Mouse (Mus musculus) forebrain, postnatal 0 days (tissue): ENCODE results near the gene Six5. TPM values are rescaled to one million over a fixed set of nuclear protein-coding genes. Genes with fewer than 3 reads are reported as not detected.

Experiments
- ATAC-seq: fragments of 200-750 bp; cut with Nextera tagmentation; 2 replicates; pipeline ENCODE4 v1.8.0; 2017; ENCODE audit warnings: mild to moderate bottlenecking, moderate library complexity
- DNase-seq: peaks from one replicate; pipeline ENCODE4 v3.0.0-alpha.2; 2015
- H3K27ac ChIP-seq: fragments of 300-500 bp; sonication (generic); 2 replicates; pipeline ENCODE4 v1.5.1; 2014; ENCODE audit warnings: low read depth, mild to moderate bottlenecking, antibody characterized with exemption, low read length, moderate library complexity, mixed read lengths
- H3K27me3 ChIP-seq: fragments of 300-500 bp; sonication (generic); 2 replicates; pipeline ENCODE4 v1.6.1; 2014; ENCODE audit warnings: mild to moderate bottlenecking, low read length, mixed read lengths; ENCODE audit not compliant: insufficient read depth
- H3K36me3 ChIP-seq: fragments of 300-500 bp; sonication (generic); 2 replicates; pipeline ENCODE4 v1.6.1; 2014; ENCODE audit warnings: mild to moderate bottlenecking, moderate library complexity; ENCODE audit not compliant: insufficient read depth
- H3K4me1 ChIP-seq: fragments of 300-500 bp; sonication (generic); 2 replicates; pipeline ENCODE4 v1.6.1; 2014; ENCODE audit warnings: antibody characterized with exemption; ENCODE audit not compliant: insufficient read depth
- H3K4me2 ChIP-seq: fragments of 300-500 bp; sonication (generic); 2 replicates; pipeline ENCODE4 v1.6.1; 2014; ENCODE audit warnings: low read depth, mild to moderate bottlenecking, moderate library complexity
- H3K4me3 ChIP-seq: fragments of 300-500 bp; sonication (generic); 2 replicates; pipeline ENCODE4 v1.5.1; 2014; ENCODE audit warnings: low read depth, low read length, mixed read lengths
- H3K9ac ChIP-seq: fragments of 300-500 bp; sonication (generic); 2 replicates; pipeline ENCODE4 v1.6.1; 2014; ENCODE audit warnings: mild to moderate bottlenecking
- H3K9me3 ChIP-seq: fragments of 300-500 bp; sonication (generic); 2 replicates; pipeline ENCODE4 v1.6.1; 2016; ENCODE audit warnings: low read length
- CTCF ChIP-seq: sonication (generic); IDR thresholded peaks from 2 replicates; pipeline ENCODE4 v1.5.1; 2016; ENCODE audit warnings: antibody characterized with exemption, control low read depth, low read depth
- WGBS: fragments of 180-500 bp; shearing (Covaris S2); extraction: QIAGEN DNeasy Blood & Tissue Kit; methylation state at CpG from one replicate; pipeline ENCODE4 v1.1.7; 2014; 5-methylcytosine and 5-hydroxymethylcytosine counted together
- polyA plus RNA-seq: library from polyadenylated mRNA; unstranded; fragments of >200 nt; fragmentation: Nextera tagmentation; extraction: Ambion mirVana; gene quantifications from 2 replicates; pipeline ENCODE4 v1.2.1, GENCODE M21; 2015
- total RNA-seq: library from RNA; depleted of rRNA; stranded (reverse); fragments of >200 nt; gene quantifications from 2 replicates; pipeline ENCODE4 v1.2.3, GENCODE M21; 2014

Gene Six5
- total and polyA plus RNA-seq, 2 experiments from 2014 or later, result 0.97 to 4.1 TPM

DNA sequence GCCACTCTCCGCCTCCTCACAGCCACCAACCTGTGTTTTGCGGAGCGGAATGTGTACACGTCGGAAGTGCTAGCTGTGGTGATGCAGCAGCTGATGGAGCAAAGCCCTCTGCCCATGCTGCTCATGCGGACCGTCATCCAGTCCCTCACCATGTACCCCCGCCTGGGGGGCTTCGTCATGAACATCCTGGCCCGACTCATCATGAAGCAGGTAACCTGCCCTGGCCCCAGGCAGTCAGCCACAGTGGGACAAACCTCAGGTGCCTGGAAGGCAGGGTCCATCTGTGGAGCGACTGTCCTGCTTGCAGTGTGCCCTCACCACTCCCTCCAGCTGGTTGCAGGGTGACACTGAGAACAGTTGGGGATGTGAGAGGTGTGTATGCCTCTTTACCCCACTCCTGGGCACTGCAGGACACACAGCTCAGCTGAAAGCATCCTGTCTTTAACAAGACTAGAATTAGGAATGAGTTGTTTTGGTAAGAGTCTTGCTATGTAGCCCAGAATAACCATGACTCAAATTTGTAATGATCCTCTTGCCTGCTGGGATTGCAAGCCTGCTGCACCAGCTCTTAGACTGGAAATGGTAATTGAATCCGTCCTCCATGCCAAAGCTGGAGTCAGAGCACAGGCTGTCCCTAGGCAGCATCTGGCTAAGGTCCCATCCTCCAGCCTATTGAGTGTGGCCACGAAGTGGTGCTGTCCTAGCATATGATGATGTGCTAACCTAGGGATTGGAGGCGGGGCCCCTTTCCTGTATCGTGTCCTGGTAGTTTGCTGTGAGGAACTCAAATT lies 41.9 kb upstream of the Six5 start:
- H3K36me3 ChIP-seq, result peaks cover 48% of the 10 kb centered on the region
- ATAC-seq (no peak), DNase-seq (no peak)
- H3K4me1 ChIP-seq, result no peaks in the 10 kb centered on the region
- WGBS, result 88% methylated on average over 15 of the region's 15 CpGs
- H3K27ac ChIP-seq, result no peak overlapping the region
- H3K9ac ChIP-seq, result no peak overlapping the region
- no peak for TF ChIP-seq CTCF
- no peaks in the 10 kb centered on the region for H3K9me3 ChIP-seq
- no peak overlapping the region for H3K4me3 ChIP-seq
- no peak overlapping the region for H3K4me2 ChIP-seq
- no peaks in the 10 kb centered on the region for H3K27me3 ChIP-seq

DNA sequence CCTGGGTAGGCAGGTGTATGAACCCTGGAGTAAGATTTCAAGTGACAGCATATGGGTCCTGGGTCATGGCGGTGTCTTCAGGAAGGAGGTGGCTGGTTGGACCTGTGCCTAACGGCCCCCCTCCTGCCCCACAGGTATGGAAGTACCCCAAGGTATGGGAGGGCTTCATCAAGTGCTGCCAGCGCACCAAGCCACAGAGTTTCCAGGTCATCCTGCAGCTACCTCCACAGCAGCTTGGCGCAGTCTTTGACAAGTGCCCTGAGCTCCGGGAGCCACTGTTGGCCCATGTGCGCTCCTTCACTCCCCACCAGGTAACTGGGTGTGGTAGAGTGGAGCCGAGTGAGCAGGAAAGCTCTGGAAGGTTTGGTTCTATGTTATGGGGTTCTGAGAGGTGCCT lies 41.3 kb upstream of the Six5 start:
- Histone ChIP-seq H3K9me3 (no peaks in the 10 kb centered on the region), H3K36me3 (peaks cover 42% of the 10 kb centered on the region), H3K9ac (no peak overlapping the region), H3K27ac (no peak overlapping the region), H3K4me3 (no peak overlapping the region), H3K4me1 (no peaks in the 10 kb centered on the region), H3K4me2 (no peak overlapping the region), H3K27me3 (no peaks in the 10 kb centered on the region)
- DNase-seq (no peak), ATAC-seq (no peak)
- 90% methylated on average over 7 of the region's 7 CpGs for WGBS
- no peak for TF ChIP-seq CTCF

DNA sequence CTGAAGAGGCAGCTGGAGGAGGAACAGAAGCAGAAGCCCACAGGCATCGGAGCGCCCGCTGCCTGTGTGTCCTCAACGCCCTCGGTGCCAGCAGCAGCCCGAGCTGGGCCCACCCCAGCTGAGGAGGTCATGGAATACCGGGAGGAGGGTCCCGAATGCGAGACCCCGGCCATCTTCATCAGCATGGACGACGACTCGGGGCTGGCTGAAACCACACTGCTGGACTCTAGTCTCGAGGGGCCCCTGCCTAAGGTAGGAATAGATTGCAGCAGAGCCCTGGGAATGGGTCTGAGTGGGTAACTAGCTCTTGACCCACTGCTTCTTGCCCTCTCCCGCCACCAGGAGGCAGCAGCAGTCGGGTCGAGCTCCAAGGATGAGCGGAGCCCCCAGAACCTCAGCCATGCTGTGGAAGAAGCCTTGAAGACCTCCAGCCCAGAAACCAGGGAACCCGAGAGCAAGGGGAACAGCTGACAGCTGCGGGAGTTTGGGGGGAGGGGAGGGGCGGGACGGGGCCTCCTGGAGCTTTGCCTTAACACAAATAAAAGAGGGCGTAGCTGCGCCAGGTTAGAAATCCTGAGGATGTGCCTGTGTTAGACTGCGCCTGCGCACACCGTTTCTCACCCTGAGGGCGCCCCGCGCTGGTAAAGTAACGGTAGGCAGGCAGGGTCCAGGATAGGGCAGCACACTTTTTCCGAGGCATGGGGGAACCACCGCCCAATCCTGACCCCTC lies 40.2 kb upstream of the Six5 start, which contains the start of gene Rsph6a:
Gene Rsph6a, plus strand, starts transcription at position 644 of the 730 bp plus-strand sequence.
- H3K9ac ChIP-seq, result peak within 1 kb of the TSS; percentile 40
- 28% methylated on average over 33 of the region's 33 CpGs for whole genome bisulfite sequencing
- DNase-seq (peak; percentile 80), ATAC-seq (peak; percentile 81)
- peak within 1 kb of the TSS; percentile 44 for H3K4me2 ChIP-seq
- peaks cover 32% of the 10 kb centered on the region for H3K36me3 ChIP-seq
- peak; percentile 70 for TF ChIP-seq CTCF
- no peaks in the 10 kb centered on the region for H3K27me3 ChIP-seq
- no peaks in the 10 kb centered on the region for H3K9me3 ChIP-seq
- H3K4me3 ChIP-seq, result peak within 1 kb of the TSS; percentile 9
- no peaks in the 10 kb centered on the region for H3K4me1 ChIP-seq
- 0 out of 2 replicates have a peak within 1 kb of the TSS, but pooled peaks have one; percentile 9 for H3K27ac ChIP-seq

DNA sequence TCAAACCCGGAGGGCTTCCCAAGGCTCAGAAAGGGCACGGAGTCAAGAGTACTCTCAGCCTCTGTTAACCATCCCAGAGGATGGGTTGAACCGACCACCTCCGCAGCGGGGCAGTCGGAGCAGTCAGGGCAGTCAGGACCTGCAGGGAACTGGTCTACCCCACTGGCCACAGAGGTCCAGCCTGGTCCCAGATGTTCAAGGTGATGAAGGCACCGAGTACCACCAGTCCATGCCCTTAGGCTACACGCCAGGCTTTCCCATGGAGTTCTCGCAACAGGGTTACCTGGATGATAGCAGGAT lies 39.7 kb upstream of the Six5 start:
- peak overlapping the region; percentile 9 for H3K4me3 ChIP-seq
- H3K9me3 ChIP-seq, result no peaks in the 10 kb centered on the region
- no peak for ATAC-seq
- TF ChIP-seq CTCF, result no peak
- H3K27ac ChIP-seq, result no peak overlapping the region
- DNase-seq, result no peak
- peak overlapping the region; percentile 44 for H3K4me2 ChIP-seq
- H3K4me1 ChIP-seq, result no peaks in the 10 kb centered on the region
- WGBS, result 65% methylated on average over 9 of the region's 9 CpGs
- H3K27me3 ChIP-seq, result no peaks in the 10 kb centered on the region
- H3K36me3 ChIP-seq, result peaks cover 27% of the 10 kb centered on the region
- peak overlapping the region; percentile 40 for H3K9ac ChIP-seq

DNA sequence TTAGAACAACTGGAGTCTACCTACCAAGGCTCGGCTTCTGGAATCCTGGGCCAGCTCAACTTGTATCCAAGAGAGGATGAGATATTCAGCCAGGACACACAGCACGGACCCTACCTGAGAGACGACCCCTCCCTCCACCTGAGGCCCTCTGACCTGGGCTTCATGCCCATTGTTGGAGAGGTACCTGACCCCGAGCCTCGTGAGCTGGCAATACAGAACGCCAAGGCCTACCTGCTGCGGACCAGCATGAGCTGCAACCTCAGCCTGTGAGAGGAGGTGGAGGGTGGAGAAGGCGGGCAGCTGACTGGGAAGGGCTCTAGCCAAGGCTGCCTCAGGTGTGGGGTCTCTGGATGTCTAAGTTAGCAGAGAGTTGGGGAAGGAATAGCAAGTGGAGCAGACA lies 39.3 kb upstream of the Six5 start:
- no peak overlapping the region for H3K4me2 ChIP-seq
- H3K4me3 ChIP-seq, result no peak overlapping the region
- peaks cover 23% of the 10 kb centered on the region for H3K36me3 ChIP-seq
- TF ChIP-seq CTCF, result no peak
- no peaks in the 10 kb centered on the region for H3K4me1 ChIP-seq
- WGBS, result 91% methylated on average over 8 of the region's 8 CpGs
- H3K9me3 ChIP-seq, result no peaks in the 10 kb centered on the region
- ATAC-seq (no peak), DNase-seq (no peak)
- H3K27ac ChIP-seq, result no peak overlapping the region
- H3K27me3 ChIP-seq, result no peaks in the 10 kb centered on the region
- no peak overlapping the region for H3K9ac ChIP-seq

DNA sequence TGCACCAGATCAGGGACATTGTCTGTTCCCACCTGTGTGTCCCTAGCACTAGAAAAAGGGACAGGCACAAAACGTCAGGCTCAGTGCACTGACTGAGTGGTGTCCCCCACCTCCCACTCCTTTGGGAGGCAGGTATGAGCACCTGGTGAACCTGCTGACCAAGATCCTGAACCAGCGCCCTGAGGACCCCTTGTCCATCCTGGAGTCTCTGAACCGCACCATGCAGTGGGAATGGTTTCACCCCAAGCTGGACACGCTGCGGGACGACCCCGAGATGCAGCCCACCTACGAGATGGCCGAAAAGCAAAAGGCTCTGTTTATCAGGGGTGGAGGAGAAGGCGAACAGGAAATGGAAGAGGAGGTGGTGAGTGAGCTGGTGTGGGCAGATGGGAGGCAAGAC lies 37.0 kb upstream of the Six5 start:
- Histone ChIP-seq H3K36me3 (peaks cover 2% of the 10 kb centered on the region; the same call in 1 of the 2 replicates), H3K9ac (no peak overlapping the region), H3K4me1 (no peaks in the 10 kb centered on the region), H3K4me2 (no peak overlapping the region), H3K4me3 (no peak overlapping the region), H3K27me3 (no peaks in the 10 kb centered on the region), H3K27ac (no peak overlapping the region), H3K9me3 (no peaks in the 10 kb centered on the region)
- 92% methylated on average over 10 of the region's 10 CpGs for WGBS
- ATAC-seq (no peak), DNase-seq (no peak)
- no peak for TF ChIP-seq CTCF

DNA sequence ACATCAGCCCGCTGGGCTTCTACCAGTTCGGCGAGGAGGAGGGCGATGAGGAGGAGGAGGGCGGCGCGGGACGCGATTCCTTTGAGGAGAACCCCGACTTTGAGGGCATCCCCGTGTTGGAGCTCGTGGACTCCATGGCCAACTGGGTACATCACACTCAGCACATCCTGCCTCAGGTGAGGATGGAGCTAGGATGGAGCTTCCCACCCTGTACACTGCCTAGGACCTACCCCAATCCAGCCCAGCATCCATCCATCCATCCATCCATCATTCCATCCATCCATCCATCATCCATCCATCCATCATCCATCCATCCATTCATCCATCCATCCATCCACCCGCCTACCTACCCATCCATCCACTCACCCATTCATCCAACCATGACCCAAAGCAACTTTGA lies 28.5 kb upstream of the Six5 start:
- no peak for ATAC-seq
- Histone ChIP-seq H3K36me3 (no peaks in the 10 kb centered on the region), H3K4me3 (peak overlapping the region; percentile 12; the same call in 1 of the 2 replicates), H3K9me3 (no peaks in the 10 kb centered on the region), H3K27ac (no peak overlapping the region), H3K4me1 (no peaks in the 10 kb centered on the region), H3K9ac (no peak overlapping the region), H3K27me3 (peaks cover 18% of the 10 kb centered on the region), H3K4me2 (peak overlapping the region; percentile 19)
- WGBS, result 64% methylated on average over 8 of the region's 13 CpGs
- TF ChIP-seq CTCF, result no peak
- DNase-seq, result no peak
